Mouse (Mus musculus) small intestine, adult 2 months (tissue): ENCODE results near the gene Ube2r2.

Source experiments
- CTCF ChIP-seq: fragments of 200-500 bp; IDR thresholded peaks from 2 replicates; pipeline ENCODE4 v1.5.1; 2012; ENCODE audit warnings: low read depth, mild to moderate bottlenecking, control low read depth, inconsistent platforms, low read length, moderate library complexity, mixed read lengths; ENCODE audit not compliant: insufficient replicate concordance, insufficient read length; ENCODE audit errors: extremely low read depth
- POLR2A ChIP-seq: fragments of 200-500 bp; IDR thresholded peaks from 2 replicates; pipeline ENCODE4 v1.6.1; 2012; ENCODE audit warnings: low read depth, mild to moderate bottlenecking, control low read depth, inconsistent platforms, low read length, moderate library complexity

DNA sequence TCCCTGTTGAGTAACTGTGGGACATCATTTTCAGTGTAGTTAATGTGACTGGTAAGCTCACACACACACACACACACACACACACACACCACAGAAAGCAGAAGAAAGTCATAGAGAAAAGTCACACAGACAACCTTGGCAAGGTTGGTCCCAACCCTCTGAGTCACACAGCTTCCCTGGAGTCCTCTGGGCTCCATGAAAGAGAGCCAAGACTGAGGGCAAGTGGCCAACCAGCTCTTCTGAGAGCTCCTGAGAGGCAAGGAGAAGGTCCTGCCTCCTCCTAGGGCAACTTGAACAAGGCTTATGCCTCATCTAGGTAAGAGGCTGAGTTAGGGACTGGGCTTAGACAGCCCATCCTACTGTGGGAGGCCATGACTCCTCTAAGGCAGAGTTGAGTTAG, 32.6 kb upstream of the Ube2r2 start:
- TF ChIP-seq CTCF (no peak), POLR2A (no peak)
